Mouse (Mus musculus) E14TG2a.4 (cell line): ENCODE measurements around the gene Nmb.

Experiments used
- H3K27me3 ChIP-seq: 2 replicates; pipeline ENCODE4 v1.6.1; 2014; ENCODE audit warnings: low read length, control low read depth; ENCODE audit not compliant: insufficient read depth
- H3K36me3 ChIP-seq: 2 replicates; pipeline ENCODE4 v1.6.1; 2014; ENCODE audit warnings: low read length, control low read depth; ENCODE audit not compliant: insufficient read depth
- H3K4me1 ChIP-seq: replicated peaks from 2 replicates; pipeline ENCODE4 v1.6.1; 2014; ENCODE audit warnings: low read depth, low read length, control low read depth
- H3K4me3 ChIP-seq: replicated peaks from 2 replicates; pipeline ENCODE4 v1.5.1; 2014; ENCODE audit warnings: mild to moderate bottlenecking, low read length
- H3K9me3 ChIP-seq: 2 replicates; pipeline ENCODE4 v1.6.1; 2014; ENCODE audit warnings: low read length, control low read depth
- CTCF ChIP-seq: conservative IDR thresholded peaks from 2 replicates; pipeline ENCODE4 v1.5.1; 2014; ENCODE audit warnings: low read length
- NANOG ChIP-seq: IDR thresholded peaks from 2 replicates; pipeline ENCODE4 v1.6.1; 2014; ENCODE audit warnings: borderline replicate concordance, low read length, mixed read lengths
- POU5F1 ChIP-seq: IDR thresholded peaks from 2 replicates; pipeline ENCODE4 v1.6.1; 2014; ENCODE audit warnings: low read length, borderline replicate concordance

The Nmb gene

DNA sequence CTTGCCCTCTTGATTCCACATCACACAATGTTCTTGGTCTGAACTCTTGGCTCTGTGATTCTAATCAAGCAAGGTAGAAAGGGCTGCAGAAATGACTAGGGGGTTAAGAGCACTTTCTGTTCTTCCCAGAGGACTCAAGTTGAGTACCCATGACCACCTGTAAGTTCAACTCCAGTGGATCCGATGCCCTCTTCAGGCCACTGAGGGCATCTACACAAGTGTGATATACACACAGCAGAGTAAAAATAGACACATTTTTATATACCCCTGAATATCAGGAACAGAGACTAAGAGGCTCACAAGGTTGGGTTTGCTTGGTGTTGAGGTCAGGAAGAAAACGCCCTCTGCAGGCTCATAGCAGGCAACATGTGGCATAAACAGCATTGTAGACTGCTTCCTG is 31.2 kb downstream of the Nmb start:
- Histone ChIP-seq H3K36me3 (0 out of 2 replicates have a peak, but pooled peaks cover 3% of the 10 kb centered on the region), H3K9me3 (no peaks in the 10 kb centered on the region), H3K4me1 (peaks cover 20% of the 10 kb centered on the region), H3K27me3 (peaks cover 44% of the 10 kb centered on the region), H3K4me3 (no peak overlapping the region)
- TF ChIP-seq POU5F1 (no peak), CTCF (peak; percentile 64)

DNA sequence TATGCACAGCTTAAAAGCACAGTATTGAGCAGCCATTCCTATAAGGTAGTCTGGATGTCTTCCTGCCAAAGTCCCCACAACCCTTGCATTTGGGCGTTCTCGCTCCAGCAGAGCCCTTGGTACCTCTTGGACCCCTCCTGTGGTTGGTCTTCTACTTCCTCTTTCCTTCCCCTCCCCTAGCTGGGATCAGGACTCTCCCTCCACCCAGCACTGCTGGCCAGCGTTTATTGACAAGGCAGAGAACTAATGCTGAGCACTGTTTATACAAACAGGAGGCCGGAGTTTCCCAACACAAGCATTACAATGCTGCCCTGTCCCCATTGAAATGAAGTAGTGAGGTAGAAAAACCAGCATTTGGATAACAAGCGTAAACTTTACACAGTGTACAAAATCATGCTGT is 31.8 kb downstream of the Nmb start:
- Histone ChIP-seq H3K4me1 (peaks cover 20% of the 10 kb centered on the region), H3K36me3 (0 out of 2 replicates have a peak, but pooled peaks cover 3% of the 10 kb centered on the region), H3K9me3 (no peaks in the 10 kb centered on the region), H3K27me3 (peaks cover 43% of the 10 kb centered on the region), H3K4me3 (no peak overlapping the region)
- no peak for TF ChIP-seq CTCF
- no peak for TF ChIP-seq NANOG
- no peak for TF ChIP-seq POU5F1

DNA sequence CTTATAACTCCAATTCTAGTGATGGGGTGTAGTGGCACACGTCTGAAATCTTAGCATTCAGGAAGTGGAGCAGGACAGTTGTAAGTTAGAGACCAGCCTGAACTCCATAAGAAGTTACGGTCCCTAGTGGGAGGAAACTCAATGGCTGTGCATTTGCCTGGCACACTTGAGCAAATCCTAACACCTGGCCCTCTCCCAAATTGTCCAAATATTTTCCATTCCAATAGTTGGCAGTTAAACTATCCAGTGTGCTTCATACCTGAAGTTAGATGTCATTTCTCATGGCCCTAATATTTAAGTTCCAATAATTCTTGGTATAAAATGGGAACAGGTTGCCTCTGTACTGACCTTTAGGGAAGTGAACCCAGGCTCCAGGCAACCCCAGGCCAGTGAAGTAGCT is 36.2 kb downstream of the Nmb start:
- Histone ChIP-seq H3K36me3 (peaks cover 5% of the 10 kb centered on the region; the same call in 1 of the 2 replicates), H3K27me3 (peaks cover under 1% of the 10 kb centered on the region), H3K9me3 (no peaks in the 10 kb centered on the region), H3K4me1 (peaks cover 4% of the 10 kb centered on the region; the same call in 1 of the 2 replicates), H3K4me3 (no peak overlapping the region)
- TF ChIP-seq POU5F1 (no peak), NANOG (no peak), CTCF (no peak)

GRCm38 (mm10) chr7:80866514-80867147 is 38.2 kb downstream of the Nmb start:
- TF ChIP-seq NANOG (no peak), CTCF (no peak), POU5F1 (no peak)
- no peak overlapping the region for H3K4me3 ChIP-seq
- peaks cover 14% of the 10 kb centered on the region for H3K4me1 ChIP-seq
- no peaks in the 10 kb centered on the region for H3K9me3 ChIP-seq
- peaks cover 5% of the 10 kb centered on the region; the same call in 1 of the 2 replicates for H3K36me3 ChIP-seq
- no peaks in the 10 kb centered on the region for H3K27me3 ChIP-seq

- Histone ChIP-seq H3K4me1 (peaks cover 20% of the 10 kb centered on the region), H3K9me3 (no peaks in the 10 kb centered on the region), H3K36me3 (peaks cover 5% of the 10 kb centered on the region; the same call in 1 of the 2 replicates), H3K27me3 (no peaks in the 10 kb centered on the region), H3K4me3 (no peak overlapping the region)
- TF ChIP-seq POU5F1 (no peak), NANOG (no peak), CTCF (no peak)
Observed at GRCm38 (mm10) chr7:80865521-80865920, 39.4 kb downstream of the Nmb start.

GRCm38 (mm10) chr7:80864831-80865230 is 40.0 kb downstream of the Nmb start:
- Histone ChIP-seq H3K4me1 (peaks cover 27% of the 10 kb centered on the region), H3K4me3 (no peak overlapping the region), H3K36me3 (peaks cover 5% of the 10 kb centered on the region; the same call in 1 of the 2 replicates), H3K9me3 (no peaks in the 10 kb centered on the region), H3K27me3 (no peaks in the 10 kb centered on the region)
- TF ChIP-seq CTCF = no peak
- no peak for TF ChIP-seq NANOG
- no peak for TF ChIP-seq POU5F1

- Histone ChIP-seq H3K4me1 (peaks cover 29% of the 10 kb centered on the region), H3K9me3 (no peaks in the 10 kb centered on the region), H3K27me3 (no peaks in the 10 kb centered on the region), H3K4me3 (no peak overlapping the region), H3K36me3 (peaks cover 5% of the 10 kb centered on the region; the same call in 1 of the 2 replicates)
- TF ChIP-seq POU5F1 (no peak), NANOG (no peak), CTCF (no peak)
Observed at GRCm38 (mm10) chr7:80864151-80864550, 40.7 kb downstream of the Nmb start.

- no peaks in the 10 kb centered on the region for H3K27me3 ChIP-seq
- H3K9me3 ChIP-seq = no peaks in the 10 kb centered on the region
- H3K4me1 ChIP-seq = peaks cover 29% of the 10 kb centered on the region
- H3K4me3 ChIP-seq = no peak overlapping the region
- H3K36me3 ChIP-seq = peaks cover 5% of the 10 kb centered on the region; the same call in 1 of the 2 replicates
- no peak for TF ChIP-seq CTCF
- TF ChIP-seq NANOG = no peak
- TF ChIP-seq POU5F1 = no peak
Observed at GRCm38 (mm10) chr7:80863520-80863919, 41.4 kb downstream of the Nmb start.

DNA sequence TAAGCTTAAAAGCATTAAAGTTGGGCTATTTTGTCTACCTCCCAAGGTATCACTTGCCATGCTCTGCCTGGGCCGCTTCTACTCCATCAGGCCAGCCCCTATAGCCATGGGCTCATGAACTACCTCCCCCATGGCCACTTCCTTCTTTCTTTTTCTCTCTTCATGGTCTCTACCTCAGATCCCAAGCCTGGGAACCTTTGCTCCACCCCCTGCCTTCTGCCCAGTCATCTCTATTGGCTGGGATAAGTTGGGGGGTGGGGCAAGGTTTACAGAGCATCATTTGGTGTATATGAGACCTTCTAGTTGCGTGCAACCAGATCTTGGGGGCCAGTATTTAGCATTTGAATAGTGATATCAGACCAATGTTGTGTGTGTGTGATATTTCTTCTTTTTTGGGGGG is 42.4 kb downstream of the Nmb start:
- no peak overlapping the region for H3K4me3 ChIP-seq

More for the DNA sequence above, 42.4 kb downstream of the Nmb start:
- peaks cover 29% of the 10 kb centered on the region for H3K4me1 ChIP-seq
- H3K36me3 ChIP-seq = no peaks in the 10 kb centered on the region; the same call in 1 of the 2 replicates
- H3K9me3 ChIP-seq = no peaks in the 10 kb centered on the region
- no peak for TF ChIP-seq NANOG
- TF ChIP-seq CTCF = no peak
- no peak for TF ChIP-seq POU5F1
- H3K27me3 ChIP-seq = no peaks in the 10 kb centered on the region
